Mouse (Mus musculus) forebrain, embryonic 14.5 days (tissue): ENCODE results near the gene Pon1. TPM values are rescaled to one million over a fixed set of nuclear protein-coding genes. Genes with fewer than 3 reads are reported as not detected.

Experiments used
- ATAC-seq: fragments of 200-750 bp; cut with Nextera tagmentation; 2 replicates; pipeline ENCODE4 v1.8.0; 2017; ENCODE audit warnings: mild to moderate bottlenecking, moderate library complexity
- DNase-seq: peaks from one replicate; pipeline ENCODE4 v3.0.0-alpha.2; 2015; ENCODE audit warnings: low spot score
- H3K27ac ChIP-seq: fragments of 300-500 bp; sonication (generic); 2 replicates; pipeline ENCODE4 v1.5.1; 2014; ENCODE audit warnings: low read depth, mild to moderate bottlenecking, control low read depth, low read length, moderate library complexity
- H3K27me3 ChIP-seq: fragments of 300-500 bp; sonication (generic); replicated peaks from 2 replicates; pipeline ENCODE4 v1.6.1; 2014; ENCODE audit warnings: low read length, control low read depth, mixed read lengths; ENCODE audit not compliant: control insufficient read depth, insufficient read depth
- H3K36me3 ChIP-seq: fragments of 300-500 bp; sonication (generic); 2 replicates; pipeline ENCODE4 v1.6.1; 2014; ENCODE audit warnings: low read length, control low read depth; ENCODE audit not compliant: control insufficient read depth, insufficient read depth
- H3K4me1 ChIP-seq: fragments of 300-500 bp; sonication (generic); 2 replicates; pipeline ENCODE4 v1.6.1; 2014; ENCODE audit warnings: antibody characterized with exemption, low read length, control low read depth; ENCODE audit not compliant: control insufficient read depth, insufficient read depth
- H3K4me2 ChIP-seq: fragments of 300-500 bp; sonication (generic); 2 replicates; pipeline ENCODE4 v1.6.1; 2014; ENCODE audit warnings: mild to moderate bottlenecking, control low read depth, low read length
- H3K4me3 ChIP-seq: fragments of 300-500 bp; sonication (generic); 2 replicates; pipeline ENCODE4 v1.5.1; 2014; ENCODE audit warnings: low read depth, low read length, control low read depth
- H3K9ac ChIP-seq: fragments of 300-500 bp; sonication (generic); 2 replicates; pipeline ENCODE4 v1.6.1; 2014; ENCODE audit warnings: mild to moderate bottlenecking, low read length, control low read depth, moderate library complexity
- H3K9me3 ChIP-seq: fragments of 300-500 bp; sonication (generic); replicated peaks from 2 replicates; pipeline ENCODE4 v1.6.1; 2016; ENCODE audit warnings: low read length, control low read depth, mixed read lengths; ENCODE audit not compliant: control insufficient read depth
- WGBS: fragments of 180-500 bp; shearing (Covaris S2); extraction: QIAGEN DNeasy Blood & Tissue Kit; methylation state at CpG from one replicate; pipeline ENCODE4 v1.1.7; 2014; 5-methylcytosine and 5-hydroxymethylcytosine counted together
- polyA plus RNA-seq: library from polyadenylated mRNA; unstranded; fragments of >200 nt; fragmentation: Nextera tagmentation; extraction: Ambion mirVana; gene quantifications from 2 replicates; pipeline ENCODE4 v1.2.1, GENCODE M21; 2014

Pon1 gene
- polyA plus RNA-seq, 1 experiment from 2014 or later, result 0.28 TPM

- H3K36me3 ChIP-seq, result no peaks in the 10 kb centered on the region
- no peak overlapping the region for H3K4me3 ChIP-seq
- no peak overlapping the region for H3K9ac ChIP-seq
- H3K4me1 ChIP-seq, result no peaks in the 10 kb centered on the region
- H3K4me2 ChIP-seq, result no peak overlapping the region
- no peak for DNase-seq
- ATAC-seq, result no peak
- no peak overlapping the region for H3K27ac ChIP-seq
- H3K9me3 ChIP-seq, result no peaks in the 10 kb centered on the region
- 88% methylated on average over 5 of the region's 5 CpGs for WGBS
- no peaks in the 10 kb centered on the region for H3K27me3 ChIP-seq
Measured at GRCm38 (mm10) chr6:5188036-5188435, 5.7 kb downstream of the Pon1 start.

DNA sequence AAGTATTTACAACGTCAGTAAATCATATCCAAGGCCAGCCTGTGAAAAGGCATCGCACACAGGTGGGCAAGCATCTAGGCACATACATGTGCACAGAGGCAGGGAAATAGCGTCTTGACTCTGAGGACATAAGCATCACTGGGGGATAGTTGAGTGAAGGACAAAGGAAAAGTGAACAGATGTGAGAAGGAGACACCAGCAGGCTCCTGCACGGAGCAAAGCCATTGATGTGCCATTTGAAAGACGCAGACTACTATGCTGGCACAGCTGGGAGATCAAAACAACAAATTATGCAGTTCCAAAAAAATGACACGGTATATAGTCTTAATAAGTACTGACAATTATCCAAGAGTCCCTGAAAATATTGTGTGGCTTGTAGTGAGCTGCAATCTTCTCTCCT, 6.2 kb downstream of the Pon1 start:
- Histone ChIP-seq H3K36me3 (no peaks in the 10 kb centered on the region), H3K9ac (no peak overlapping the region), H3K4me3 (no peak overlapping the region), H3K4me2 (no peak overlapping the region), H3K4me1 (no peaks in the 10 kb centered on the region), H3K27me3 (no peaks in the 10 kb centered on the region), H3K27ac (no peak overlapping the region), H3K9me3 (no peaks in the 10 kb centered on the region)
- DNase-seq (no peak), ATAC-seq (no peak)
- WGBS, result 79% methylated on average over 6 of the region's 6 CpGs

DNA sequence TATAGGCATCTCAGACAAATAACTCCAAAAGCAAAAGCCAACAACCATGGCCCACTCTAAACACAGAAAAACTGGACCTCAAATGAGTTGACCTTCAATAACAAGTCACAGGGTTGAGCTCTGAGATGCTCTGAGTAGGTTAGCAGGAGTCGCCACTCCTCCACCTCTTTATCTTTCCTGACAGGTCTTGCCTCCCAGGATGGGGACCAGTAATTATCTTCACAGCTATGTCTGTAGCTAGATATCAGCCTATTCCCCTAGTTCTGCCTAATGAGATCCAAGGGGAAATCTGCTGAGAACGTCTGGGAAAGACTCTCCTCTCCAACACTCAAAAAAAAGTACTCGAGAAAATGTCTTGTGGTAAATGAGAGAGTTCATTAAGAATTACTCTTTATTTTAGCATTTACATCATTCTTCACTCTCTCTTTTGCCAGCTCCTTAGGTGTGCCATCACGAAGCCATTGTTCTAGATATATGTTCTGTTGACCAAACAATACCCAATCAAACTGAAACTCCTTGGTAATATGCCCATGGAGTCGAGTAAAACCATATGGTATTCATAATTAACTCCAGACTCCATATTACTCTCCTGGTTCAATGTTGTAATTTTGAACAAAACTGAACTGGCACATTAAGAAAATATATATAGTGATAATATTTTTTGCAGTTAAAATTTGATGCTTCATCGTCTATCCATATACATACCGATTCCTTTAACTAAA, 7.4 kb downstream of the Pon1 start:
- Histone ChIP-seq H3K27ac (no peak overlapping the region), H3K4me1 (no peaks in the 10 kb centered on the region), H3K4me3 (no peak overlapping the region), H3K4me2 (no peak overlapping the region), H3K36me3 (no peaks in the 10 kb centered on the region), H3K9me3 (no peaks in the 10 kb centered on the region), H3K27me3 (no peaks in the 10 kb centered on the region), H3K9ac (no peak overlapping the region)
- DNase-seq, result no peak
- 87% methylated on average over 7 of the region's 7 CpGs for WGBS
- no peak for ATAC-seq

DNA sequence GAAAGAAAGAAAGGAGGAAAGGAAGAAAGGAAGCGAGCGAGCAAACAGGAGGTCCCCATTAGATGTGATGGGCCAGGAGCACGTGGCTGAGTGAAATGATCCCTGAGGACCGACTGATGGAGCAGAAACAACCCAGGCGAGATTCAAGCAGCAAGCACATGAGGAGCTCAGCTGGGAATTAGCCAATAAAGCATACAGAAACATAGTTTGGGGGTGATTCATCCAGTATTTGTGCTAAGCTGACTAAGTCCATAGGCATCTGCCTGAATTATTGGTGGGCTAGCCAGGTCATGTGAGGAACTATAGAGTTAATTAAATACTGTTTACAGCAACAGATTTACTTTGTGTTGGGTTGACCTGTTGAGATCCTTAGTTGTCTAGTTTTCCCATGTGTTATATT, 13.1 kb downstream of the Pon1 start:
- H3K36me3 ChIP-seq, result no peaks in the 10 kb centered on the region
- no peak overlapping the region for H3K4me2 ChIP-seq
- H3K4me3 ChIP-seq, result no peak overlapping the region
- no peak overlapping the region for H3K9ac ChIP-seq
- ATAC-seq, result no peak
- 87% methylated on average over 5 of the region's 5 CpGs for WGBS
- no peaks in the 10 kb centered on the region for H3K27me3 ChIP-seq
- H3K27ac ChIP-seq, result no peak overlapping the region
- no peaks in the 10 kb centered on the region for H3K4me1 ChIP-seq
- H3K9me3 ChIP-seq, result no peaks in the 10 kb centered on the region
- no peak for DNase-seq

DNA sequence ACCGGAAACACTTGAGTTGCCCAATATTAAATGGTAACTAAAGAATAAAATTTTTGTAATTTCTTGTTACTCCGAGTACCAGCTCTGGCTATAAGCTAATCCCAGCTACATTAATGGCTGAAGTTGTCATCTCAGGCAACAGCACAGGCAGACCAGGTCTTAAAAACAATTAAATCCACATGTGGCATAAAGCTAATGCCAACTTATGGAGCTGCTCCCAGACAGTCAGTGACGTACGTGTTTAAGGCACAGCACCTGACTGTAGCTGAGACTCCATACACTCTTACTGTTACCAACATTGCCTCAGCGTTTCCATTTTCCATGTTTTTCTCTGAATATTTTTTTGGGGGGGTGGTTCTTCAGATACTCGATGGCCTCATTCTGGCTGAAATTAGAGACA, 14.6 kb downstream of the Pon1 start:
- Histone ChIP-seq H3K27me3 (no peaks in the 10 kb centered on the region), H3K9ac (no peak overlapping the region), H3K4me3 (no peak overlapping the region), H3K9me3 (no peaks in the 10 kb centered on the region), H3K36me3 (no peaks in the 10 kb centered on the region), H3K4me2 (no peak overlapping the region), H3K4me1 (no peaks in the 10 kb centered on the region), H3K27ac (no peak overlapping the region)
- WGBS, result 91% methylated on average over 6 of the region's 6 CpGs
- DNase-seq, result no peak
- no peak for ATAC-seq

DNA sequence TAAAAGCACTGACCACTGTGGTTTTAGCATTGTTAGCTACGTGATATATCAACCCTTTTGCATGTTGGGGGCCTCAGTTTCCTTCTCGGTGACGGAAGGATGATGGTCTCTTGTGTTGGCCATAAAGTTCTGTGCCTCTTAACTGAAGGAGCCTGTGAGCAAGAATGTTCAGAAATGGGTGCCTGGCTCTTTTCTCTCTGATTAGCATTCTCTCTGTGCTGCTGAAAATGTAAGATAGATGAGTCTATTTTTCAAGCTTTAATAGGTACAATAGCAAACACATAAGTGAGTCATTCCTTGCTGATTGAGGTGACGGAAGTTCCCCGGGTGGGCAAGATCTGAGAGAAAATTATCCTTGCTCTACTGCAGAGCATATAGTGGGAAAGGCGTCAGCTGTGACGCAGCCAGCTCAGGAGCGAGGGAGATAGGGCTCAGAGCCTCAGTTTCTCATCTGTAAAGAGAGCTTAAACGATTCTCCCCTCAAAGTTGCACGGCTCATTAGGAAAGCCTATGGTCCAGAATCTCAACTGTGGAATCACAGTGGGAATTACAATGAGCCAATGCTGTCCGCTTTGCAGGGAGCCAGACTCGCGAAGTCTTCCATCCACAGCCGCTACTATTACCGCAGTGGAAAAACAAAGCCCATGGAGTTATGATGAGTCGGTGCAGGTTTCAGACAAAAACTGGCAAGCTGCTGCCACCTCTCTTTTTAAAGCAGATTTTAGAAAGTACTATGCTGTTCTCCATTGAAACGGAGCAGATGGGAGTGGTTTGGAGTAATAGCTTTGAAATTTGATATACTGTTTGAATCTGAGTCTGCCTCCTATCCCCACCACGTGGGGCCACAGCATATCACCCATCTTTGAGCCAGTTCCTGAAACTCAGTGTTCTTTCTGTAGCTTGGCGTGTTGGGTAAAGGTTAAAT, 15.5 kb downstream of the Pon1 start:
- DNase-seq (peak; percentile 43), ATAC-seq (peak; percentile 68; the same call in 1 of the 2 replicates)
- no peaks in the 10 kb centered on the region for H3K36me3 ChIP-seq
- peak overlapping the region; percentile 48 for H3K4me2 ChIP-seq
- H3K27me3 ChIP-seq, result no peaks in the 10 kb centered on the region
- H3K4me1 ChIP-seq, result no peaks in the 10 kb centered on the region
- H3K27ac ChIP-seq, result no peak overlapping the region
- 30% methylated on average over 19 of the region's 19 CpGs for WGBS
- no peaks in the 10 kb centered on the region for H3K9me3 ChIP-seq
- H3K4me3 ChIP-seq, result peak overlapping the region; percentile 19
- peak overlapping the region; percentile 43 for H3K9ac ChIP-seq

- no peaks in the 10 kb centered on the region for H3K36me3 ChIP-seq
- WGBS, result 91% methylated on average over 10 of the region's 10 CpGs
- no peaks in the 10 kb centered on the region for H3K27me3 ChIP-seq
- no peak overlapping the region for H3K27ac ChIP-seq
- no peak overlapping the region for H3K4me2 ChIP-seq
- no peaks in the 10 kb centered on the region for H3K9me3 ChIP-seq
- DNase-seq (no peak), ATAC-seq (no peak)
- no peaks in the 10 kb centered on the region for H3K4me1 ChIP-seq
- no peak overlapping the region for H3K4me3 ChIP-seq
- no peak overlapping the region for H3K9ac ChIP-seq
Measured at GRCm38 (mm10) chr6:5174179-5174812, 19.4 kb downstream of the Pon1 start.

DNA sequence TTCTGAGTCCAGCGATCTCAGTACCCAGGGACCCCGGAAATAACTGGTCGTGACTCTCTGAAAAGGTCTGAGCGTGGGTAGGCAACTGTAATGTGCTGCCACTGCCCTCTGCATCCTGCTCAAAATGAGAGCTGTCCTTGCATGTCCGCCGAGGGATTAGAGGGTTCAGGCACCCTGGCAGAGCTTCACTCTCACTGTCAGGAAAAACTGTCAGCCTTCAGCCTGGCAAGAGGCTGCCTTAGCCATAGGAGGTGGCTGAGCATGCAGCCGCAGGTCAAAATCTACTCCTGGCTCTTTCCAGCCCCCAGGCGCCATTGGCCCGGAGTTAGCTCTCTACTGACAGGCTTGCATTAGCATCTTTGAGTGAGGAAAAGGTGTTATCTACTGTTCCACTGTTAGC, 21.2 kb downstream of the Pon1 start:
- WGBS, result 90% methylated on average over 9 of the region's 9 CpGs
- H3K4me2 ChIP-seq, result no peak overlapping the region
- no peaks in the 10 kb centered on the region; the same call in 1 of the 2 replicates for H3K4me1 ChIP-seq
- H3K27me3 ChIP-seq, result no peaks in the 10 kb centered on the region
- no peaks in the 10 kb centered on the region for H3K36me3 ChIP-seq
- no peak overlapping the region for H3K4me3 ChIP-seq
- DNase-seq, result no peak
- H3K9ac ChIP-seq, result no peak overlapping the region
- H3K27ac ChIP-seq, result no peak overlapping the region
- ATAC-seq, result no peak
- no peaks in the 10 kb centered on the region for H3K9me3 ChIP-seq
